Mouse (Mus musculus) embryonic stem cell, embryonic (primary cell): ENCODE measurements around the gene Il23a.

Experiments used
- CTCF ChIA-PET, 4 experiments: fragments of 300-600 bp in 2 of 4; fragments of 350-600 bp in 2 of 4; sonication (Branson Sonifier 250); formaldehyde crosslinking; loops; one replicate each; lab custom pipeline; 2022; ENCODE audit warnings: inconsistent platforms in 2 of 4; lab: Charles Lee
- POLR2A ChIA-PET, 4 experiments: fragments of 300-600 bp in 2 of 4; fragments of 350-600 bp in 2 of 4; sonication (Branson Sonifier 250); formaldehyde crosslinking; loops; one replicate each; lab custom pipeline; 2022; ENCODE audit warnings: antibody characterized with exemption in 4 of 4, inconsistent platforms in 1 of 4; lab: Charles Lee

The Il23a gene

DNA sequence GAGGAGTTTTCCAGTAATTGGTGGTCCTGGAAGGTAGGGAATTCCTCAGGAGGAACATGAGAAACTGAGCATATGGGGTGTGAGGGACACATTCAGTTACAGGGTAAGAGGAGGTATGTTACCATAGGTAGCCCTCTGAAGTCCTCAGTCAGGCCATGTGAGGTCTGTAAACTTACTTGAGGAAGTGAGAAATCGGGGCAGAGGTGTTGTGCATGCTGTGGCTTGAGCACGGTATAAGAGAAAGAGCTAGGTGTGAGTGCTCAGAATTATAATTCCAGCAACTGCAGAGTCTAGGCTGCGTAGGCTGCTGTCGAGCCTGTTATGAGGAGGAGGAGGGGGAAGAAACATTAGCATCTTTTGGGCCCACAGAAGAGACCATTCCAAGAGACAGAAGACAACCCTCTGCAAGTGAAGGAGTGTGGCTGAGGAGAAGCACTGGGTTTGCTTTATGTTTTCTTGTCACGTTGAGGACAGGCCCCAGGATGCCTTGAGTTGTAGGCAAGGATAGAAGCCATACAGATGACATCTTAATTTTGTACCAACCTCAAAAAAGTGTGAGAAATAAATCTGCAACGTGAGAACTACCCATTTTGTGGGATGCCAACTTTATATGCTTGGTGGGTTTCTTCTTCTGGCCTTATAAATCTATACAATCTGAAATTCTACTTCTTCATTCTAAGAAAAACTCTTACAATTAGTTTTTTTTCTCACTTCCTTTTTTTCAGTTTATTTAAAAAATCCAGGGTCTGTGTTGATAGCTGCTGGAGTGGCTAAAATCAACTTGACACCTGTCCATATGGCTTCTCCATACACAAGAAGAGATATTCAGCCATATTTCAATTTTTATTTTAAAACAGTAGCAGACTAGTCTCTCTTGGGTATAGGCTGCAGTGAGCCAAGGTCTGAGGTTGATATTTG lies 34.9 kb downstream of the Il23a start:
- ChIA-PET POLR2A (interaction anchor here in 2 of 4 experiments (0.9 to 1.7 kb wide), 10 partner anchors 8 to 231 kb away, joined by 3 to 10 read pairs (median 3); partner anchors contain the start of genes Pan2 (in 2 of the 2), Cnpy2 (in 1 of the 2) and Naca (in 1 of the 2)), CTCF (no interaction called here)

DNA sequence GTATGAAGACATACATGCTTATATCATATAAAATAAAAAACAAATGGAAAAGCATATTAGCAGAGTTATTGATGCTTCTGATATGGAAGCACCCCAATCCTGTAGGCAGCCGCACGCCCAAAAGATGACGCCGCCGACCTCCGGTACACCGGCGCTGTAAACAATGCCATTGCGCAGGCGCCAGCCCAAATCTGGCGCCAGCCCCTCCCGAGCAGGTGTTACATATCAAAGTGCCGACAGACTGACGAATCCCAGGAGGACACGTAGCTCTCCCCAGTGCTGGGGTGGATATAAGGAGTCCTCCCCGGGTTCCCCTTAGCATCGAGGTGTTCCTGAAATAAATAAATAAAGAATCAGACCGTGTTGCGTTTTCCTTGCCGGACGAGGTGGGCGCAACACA lies 36.3 kb downstream of the Il23a start:
- CTCF ChIA-PET = interaction anchor here in 2 of 4 experiments (0.7 to 1.0 kb wide), 2 partner anchors 10 to 21 kb away, joined by 3 read pairs; no protein-coding TSS in a partner anchor

DNA sequence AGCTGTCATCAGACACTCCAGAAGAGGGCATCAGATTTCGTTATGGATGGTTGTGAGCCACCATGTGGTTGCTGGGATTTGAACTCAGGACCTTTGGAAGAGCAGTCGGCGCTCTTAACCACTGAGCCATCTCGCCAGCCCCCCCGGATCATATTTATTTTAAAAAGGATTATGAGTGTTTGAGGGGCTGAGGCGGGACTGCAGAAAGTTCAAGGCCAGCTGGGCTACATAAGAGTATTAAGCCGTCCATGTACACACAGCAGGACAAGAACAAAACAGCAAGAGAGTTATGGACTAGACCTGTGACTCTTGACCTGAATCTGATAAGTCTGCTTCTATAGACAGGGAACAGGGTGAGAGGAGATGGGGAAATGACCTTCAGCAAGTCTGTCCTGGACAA lies 38.2 kb downstream of the Il23a start:
- POLR2A ChIA-PET = interaction anchor here in 2 of 4 experiments (0.8 to 1.3 kb wide), 6 partner anchors 10 to 84 kb away, joined by 3 read pairs; partner anchors contain the start of gene Stat2 (in 1 of the 2)
- CTCF ChIA-PET = interaction anchor here in 1 of 4 experiments (0.6 kb wide), 1 partner anchor 30 kb away, joined by 5 read pairs; no protein-coding TSS in a partner anchor

More for the DNA sequence above, 36.3 kb downstream of the Il23a start:
- POLR2A ChIA-PET = interaction anchor here in 3 of 4 experiments (0.6 to 1.7 kb wide), 24 partner anchors 8 to 356 kb away, joined by 3 to 10 read pairs (median 4); partner anchors contain the start of genes Cnpy2 (in 2 of the 3), Gls2 (in 1 of the 3), Naca (in 1 of the 3) and Pa2g4 (in 1 of the 3)

DNA sequence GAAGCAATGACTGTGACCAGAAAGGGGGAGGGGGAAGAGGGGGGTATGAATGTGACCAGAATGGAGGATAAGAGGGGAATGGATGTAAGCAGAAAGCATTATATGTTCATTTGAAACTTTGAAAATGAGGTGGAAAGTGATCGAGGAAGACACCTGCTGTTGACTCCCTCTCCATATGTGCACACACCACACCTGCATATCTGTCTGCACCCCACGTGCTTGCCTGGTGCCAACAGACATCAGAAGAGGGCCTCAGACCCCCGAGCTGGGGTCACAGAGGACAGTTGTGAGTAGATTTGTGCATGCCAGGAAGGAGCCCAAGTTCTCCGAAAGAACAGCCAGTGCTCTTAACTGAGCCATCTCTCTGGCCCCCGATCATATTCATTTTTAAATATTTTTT lies 38.6 kb downstream of the Il23a start:
- ChIA-PET POLR2A (interaction anchor here in 3 of 4 experiments (0.6 to 2.5 kb wide), 8 partner anchors 10 to 234 kb away, joined by 3 to 15 read pairs (median 4); partner anchors contain the start of genes Stat2 (in 2 of the 3), Myl6 (in 1 of the 3) and Pan2 (in 1 of the 3)), CTCF (interaction anchor here in 1 of 4 experiments (1.5 kb wide), 1 partner anchor 11 kb away, joined by 7 read pairs; the partner anchor contains the start of gene Stat2)

DNA sequence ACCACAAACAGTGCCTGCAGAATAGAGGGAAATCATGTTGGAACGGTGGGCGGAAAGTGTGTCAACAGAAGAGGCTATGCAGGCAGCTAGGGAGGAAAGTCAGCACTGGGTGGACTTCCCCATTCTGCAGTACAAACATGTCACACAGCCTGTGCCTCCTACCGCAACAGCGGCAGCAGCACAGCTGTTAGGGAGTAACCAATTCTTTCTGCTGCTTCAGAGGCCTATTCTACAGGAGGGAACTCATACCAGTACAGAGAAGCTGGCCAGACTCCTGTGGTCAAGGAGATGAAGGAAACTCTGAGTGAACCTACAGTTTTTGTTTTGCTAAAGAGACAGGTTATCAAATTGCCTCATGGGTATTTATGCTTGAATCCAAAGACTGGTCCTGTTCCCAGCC lies 39.6 kb downstream of the Il23a start:
- ChIA-PET CTCF (interaction anchor here in 1 of 4 experiments (0.8 to 1.5 kb wide), 2 partner anchors 12 to 37 kb away, joined by 3 to 7 read pairs; partner anchors contain the start of gene Stat2), POLR2A (interaction anchor here in 3 of 4 experiments (0.6 to 2.5 kb wide), 11 partner anchors 8 to 63 kb away, joined by 3 to 15 read pairs (median 3); partner anchors contain the start of genes Stat2 (in 2 of the 3), Cnpy2 (in 1 of the 3) and Pan2 (in 1 of the 3))

DNA sequence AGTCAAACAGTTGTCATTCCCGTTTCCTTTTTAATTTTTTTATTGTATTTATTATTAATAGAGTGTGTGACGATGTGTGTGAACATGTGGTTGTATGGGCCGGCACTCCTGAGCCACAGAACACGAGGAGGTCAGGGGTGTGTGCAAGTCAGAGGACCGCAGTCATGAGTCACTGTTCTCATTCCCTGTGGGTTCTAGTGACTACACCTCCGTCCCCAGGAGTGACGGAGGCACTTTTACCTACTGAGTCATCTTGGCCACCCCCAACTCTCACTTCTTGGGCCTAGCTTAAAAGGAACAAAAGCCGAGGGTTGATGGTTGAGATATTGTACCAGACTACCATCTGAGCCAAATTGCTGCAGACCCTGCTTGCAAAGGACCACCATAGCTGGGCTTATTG lies 42.2 kb downstream of the Il23a start:
- CTCF ChIA-PET = interaction anchor here in 1 of 4 experiments (0.5 to 1.9 kb wide), 3 partner anchors 14 to 43 kb away, joined by 3 to 7 read pairs (median 3); partner anchors contain the start of gene Stat2
- POLR2A ChIA-PET = interaction anchor here in 3 of 4 experiments (0.5 to 2.5 kb wide), 10 partner anchors 9 to 1127 kb away, joined by 3 to 10 read pairs (median 6); partner anchors contain the start of genes Stat2 (in 2 of the 3), Gls2 (in 1 of the 3) and Pan2 (in 1 of the 3)

DNA sequence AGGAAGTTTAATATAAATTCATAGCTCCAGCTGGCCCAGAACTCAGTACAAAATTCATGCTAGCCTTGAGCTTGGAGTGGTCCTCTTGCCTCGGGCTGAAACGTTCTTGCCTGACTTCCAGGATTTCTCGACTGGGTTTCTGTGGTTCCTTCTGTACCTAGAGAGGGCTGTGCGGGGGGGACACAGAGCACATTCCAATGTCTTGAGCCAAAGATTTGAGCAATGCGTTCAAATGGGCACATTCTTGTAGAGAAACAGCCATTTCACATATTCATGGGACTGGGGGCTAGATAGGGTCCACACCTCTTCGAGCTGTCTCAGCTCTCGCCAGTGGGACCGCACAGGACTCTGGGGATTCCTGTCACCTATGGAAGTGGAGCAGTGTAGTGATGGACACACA lies 42.6 kb downstream of the Il23a start:
- ChIA-PET POLR2A (interaction anchor here in 2 of 4 experiments (0.6 to 2.5 kb wide), 9 partner anchors 9 to 1126 kb away, joined by 3 to 10 read pairs (median 5); partner anchors contain the start of genes Pan2 (in 2 of the 2) and Stat2 (in 1 of the 2)), CTCF (interaction anchor here in 1 of 4 experiments (1.9 kb wide), 1 partner anchor 43 kb away, joined by 7 read pairs; no protein-coding TSS in a partner anchor)

DNA sequence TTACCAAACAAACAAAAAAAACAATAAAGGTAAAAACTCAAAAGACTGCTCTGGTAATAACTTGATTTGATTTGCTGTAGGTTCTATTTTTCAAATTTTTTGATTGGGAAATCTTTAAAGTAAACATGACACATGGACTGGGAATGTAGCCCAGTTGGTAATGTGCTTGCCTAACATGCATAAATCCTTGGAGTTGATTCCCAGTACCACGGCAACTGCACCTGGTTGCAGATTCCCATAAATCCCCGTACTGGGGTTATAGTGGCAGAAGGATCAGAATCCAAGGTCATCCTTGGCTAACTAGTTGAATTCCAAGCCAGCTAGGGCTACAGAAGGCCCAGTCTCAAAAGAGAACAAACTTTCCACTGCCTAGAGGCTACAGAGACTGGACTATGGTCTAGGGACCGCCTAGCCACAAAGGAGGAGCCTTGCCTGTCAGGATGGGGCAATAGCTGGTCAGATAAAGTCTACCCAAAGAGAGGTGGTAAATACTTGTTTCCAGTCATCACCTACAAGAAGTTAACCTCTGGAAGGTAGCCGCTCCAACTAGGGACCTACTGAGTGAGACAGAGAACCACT lies 44.8 kb downstream of the Il23a start, which contains the start of gene Apon:
Gene Apon, plus strand, starts transcription at position 420 of the 579 bp plus-strand sequence.
- ChIA-PET CTCF (no interaction called here), POLR2A (interaction anchor here in 3 of 4 experiments (0.7 to 3.4 kb wide), 6 partner anchors 10 to 460 kb away, joined by 3 to 18 read pairs (median 4); partner anchors contain the start of gene Stat2 (in 2 of the 3))

DNA sequence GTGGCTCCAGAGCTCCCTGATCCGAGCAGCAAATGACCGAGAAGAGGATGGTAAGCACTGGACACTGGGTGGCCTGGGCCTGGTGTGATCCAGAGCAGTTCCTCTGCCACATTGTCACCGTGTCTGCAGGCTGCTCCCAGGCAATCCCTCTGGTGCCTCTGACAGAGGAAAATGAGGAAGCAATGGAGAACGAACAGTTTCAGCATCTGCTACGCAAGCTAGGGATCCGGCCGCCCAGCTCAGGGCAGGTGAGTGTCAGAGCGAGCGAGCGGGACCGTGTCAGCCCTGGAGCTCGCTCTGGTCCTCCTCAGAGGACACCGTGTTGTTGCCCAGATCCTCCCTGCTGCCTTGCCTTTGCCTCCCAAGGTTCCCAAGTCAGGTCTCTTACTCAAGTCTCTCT lies 48.0 kb downstream of the Il23a start:
- ChIA-PET CTCF (interaction anchor here in 3 of 4 experiments (0.5 to 0.9 kb wide), 3 partner anchors 16 to 191 kb away, joined by 3 to 4 read pairs (median 3); no protein-coding TSS in a partner anchor), POLR2A (interaction anchor here (1.0 to 6.4 kb wide), 14 partner anchors 8 to 297 kb away, joined by 3 to 39 read pairs (median 5); partner anchors contain the start of genes Stat2 (in 2 of the 4), Timeless (in 2 of the 4), Apof (in 1 of the 4) and Gls2 (in 1 of the 4))

DNA sequence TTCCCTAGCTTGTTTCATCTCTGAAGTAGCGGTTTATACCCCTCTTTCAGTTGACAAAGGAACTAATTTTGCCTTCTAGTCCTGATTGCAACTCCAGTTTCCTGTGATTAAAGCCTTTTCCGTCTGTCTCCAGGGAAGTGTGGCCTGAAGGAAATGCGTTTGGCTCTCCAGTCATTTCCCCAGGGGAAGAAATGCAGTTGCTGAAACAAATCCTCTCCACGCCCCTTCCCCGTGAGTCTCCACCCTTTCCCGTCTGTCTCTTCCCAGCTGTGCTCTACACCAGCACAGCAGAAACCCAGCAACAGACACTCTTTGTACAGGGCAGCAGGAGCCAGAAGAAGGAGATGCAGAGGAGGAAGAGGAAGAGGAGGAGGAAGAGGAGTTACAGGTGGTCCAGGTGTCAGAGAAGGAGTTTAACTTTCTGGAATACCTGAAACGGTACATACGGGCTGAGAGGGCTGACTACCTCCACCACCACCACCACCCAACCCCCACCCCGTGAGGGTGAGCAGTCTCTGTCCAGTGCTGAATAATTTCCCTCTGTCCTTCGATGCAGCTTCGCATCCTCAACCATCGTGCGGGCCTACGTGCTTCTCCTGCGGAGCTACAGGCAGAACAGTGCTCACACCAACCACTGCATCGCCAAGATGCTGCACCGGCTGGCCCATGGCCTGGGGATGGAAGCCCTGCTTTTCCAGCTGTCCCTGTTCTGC lies 51.4 kb downstream of the Il23a start:
- CTCF ChIA-PET = interaction anchor here in 3 of 4 experiments (0.5 to 1.7 kb wide), 15 partner anchors 9 to 264 kb away, joined by 3 to 6 read pairs (median 3); partner anchors contain the start of genes Stat2 (in 2 of the 3) and Baz2a (in 1 of the 3)
- POLR2A ChIA-PET = interaction anchor here (0.5 to 6.4 kb wide), 49 partner anchors 8 to 956 kb away, joined by 3 to 39 read pairs (median 4); partner anchors contain the start of genes Stat2 (in 3 of the 4), Gls2 (in 2 of the 4), Pan2 (in 2 of the 4) and Apof (in 1 of the 4)
